ENCODE assay signal across 11 mouse cellular contexts in genomic region chr3:84021217-84022200, GRCm38 (mm10). TPM values are rescaled to one million over a fixed set of nuclear protein-coding genes. Genes with fewer than 3 reads are reported as not detected.
A peak's percentile ranks its signal among the peaks of the same experiment; 100 is the strongest.
DNase-seq lines count a peak whose midpoint lies in the region; ATAC-seq and TF ChIP-seq lines count a peak whose summit lies in the region.
"Had no signal": no experiment of that assay in that cellular context is flagged by ENCODE, and none has a peak within 500 bp of the region (broad histone marks: within the 10 kb centered on the region; RNA-seq: fewer than 3 reads in every experiment).

No protein-coding gene starts in this region.

- no peak overlapping the region for H3K9ac ChIP-seq in midbrain, postnatal 0 days (replicated peaks; ENCODE audit: low read length, poor library complexity, severe bottlenecking)
- no peak overlapping the region for H3K9ac ChIP-seq in intestine, embryonic 14.5 days (ENCODE audit: low read length)
- H3K9ac ChIP-seq: embryonic facial prominence, embryonic 13.5 days had no signal

- H3K27me3 ChIP-seq in midbrain, postnatal 0 days (ENCODE audit: insufficient read depth, low read length), result no peaks in the 10 kb centered on the region
- no peaks in the 10 kb centered on the region for H3K27me3 ChIP-seq in midbrain, embryonic 10.5 days (ENCODE audit: low read depth, poor library complexity, severe bottlenecking)
- H3K27me3 ChIP-seq in intestine, embryonic 14.5 days (replicated peaks; ENCODE audit: control insufficient read depth, insufficient read depth, low read length), result no peaks in the 10 kb centered on the region
- H3K27me3 ChIP-seq: embryonic facial prominence, embryonic 13.5 days had no signal

- no peaks in the 10 kb centered on the region for H3K9me3 ChIP-seq in midbrain, postnatal 0 days (ENCODE audit: low read length)
- no peaks in the 10 kb centered on the region for H3K9me3 ChIP-seq in midbrain, embryonic 10.5 days (replicated peaks)
- H3K9me3 ChIP-seq in intestine, embryonic 14.5 days (ENCODE audit: control insufficient read depth, low read length), result no peaks in the 10 kb centered on the region
- H3K9me3 ChIP-seq: embryonic facial prominence, embryonic 13.5 days had no signal

- no peak overlapping the region for H3K4me3 ChIP-seq in midbrain, postnatal 0 days (ENCODE audit: low read depth, low read length)
- no peak overlapping the region for H3K4me3 ChIP-seq in midbrain, embryonic 10.5 days
- no peak overlapping the region for H3K4me3 ChIP-seq in bone marrow macrophage, adult 2 months (ENCODE audit: insufficient read depth, low read length)
- H3K4me3 ChIP-seq in intestine, embryonic 14.5 days (ENCODE audit: low read depth, low read length), result no peak overlapping the region
- H3K4me3 ChIP-seq: embryonic facial prominence, embryonic 13.5 days had no signal

- no peak for TF ChIP-seq CTCF in midbrain, postnatal 0 days (IDR thresholded peaks at IDR 0.05)
- no peak for TF ChIP-seq CTCF in bone marrow macrophage, adult 2 months (IDR thresholded peaks at IDR 0.05; ENCODE audit: low read depth, low read length)

- WGBS in midbrain, postnatal 0 days, result 67% methylated on average over 8 of the region's 8 CpGs
- 81% methylated on average over 8 of the region's 8 CpGs for WGBS in midbrain, embryonic 10.5 days
- WGBS in intestine, embryonic 14.5 days, result 58% methylated on average over 8 of the region's 8 CpGs

- no peak overlapping the region for H3K4me2 ChIP-seq in midbrain, postnatal 0 days (ENCODE audit: low read depth, low read length, poor library complexity, severe bottlenecking)
- H3K4me2 ChIP-seq in intestine, embryonic 14.5 days (ENCODE audit: low read length), result no peak overlapping the region
- H3K4me2 ChIP-seq: embryonic facial prominence, embryonic 13.5 days had no signal

- H3K36me3 ChIP-seq in midbrain, postnatal 0 days (ENCODE audit: insufficient read depth, low read length), result no peaks in the 10 kb centered on the region; the same call in 1 of the 2 replicates
- H3K36me3 ChIP-seq in midbrain, embryonic 10.5 days, result peaks cover 39% of the 10 kb centered on the region
- H3K36me3 ChIP-seq in intestine, embryonic 14.5 days (ENCODE audit: control insufficient read depth, insufficient read depth, low read length), result 0 out of 2 replicates have a peak, but pooled peaks cover 5% of the 10 kb centered on the region

- no peak overlapping the region for H3K27ac ChIP-seq in midbrain, postnatal 0 days (ENCODE audit: low read depth, low read length)
- no peak overlapping the region for H3K27ac ChIP-seq in midbrain, embryonic 10.5 days (replicated peaks)
- 0 out of 2 replicates have a peak overlapping the region, but pooled peaks have one; percentile 56 for H3K27ac ChIP-seq in bone marrow macrophage, adult 2 months (ENCODE audit: insufficient read depth, low read depth, low read length)
- H3K27ac ChIP-seq in intestine, embryonic 14.5 days (ENCODE audit: low read depth), result 0 out of 2 replicates have a peak overlapping the region, but pooled peaks have one; percentile 18

- TF ChIP-seq POLR2A in bone marrow macrophage, adult 2 months (IDR thresholded peaks at IDR 0.05; ENCODE audit: borderline replicate concordance, low read depth, low read length), result no peak

- peak; percentile 26 for DNase-seq in midbrain, postnatal 0 days (ENCODE audit: low spot score)
- DNase-seq in midbrain, embryonic 10.5 days (ENCODE audit: low spot score), result no peak
- DNase-seq in intestine, embryonic 14.5 days (ENCODE audit: low spot score), result no peak
- no peak for DNase-seq in right cerebral cortex, postnatal 25 days
- DNase-seq in right cerebral cortex, postnatal 14 days, result no peak
- no peak for DNase-seq in layer of hippocampus, adult 8-10 months (ENCODE audit: low spot score in 2 of 2)
- DNase-seq: cerebellum, adult 11 months had no signal

- ATAC-seq in midbrain, postnatal 0 days (ENCODE audit: low FRiP score), result no peak
- ATAC-seq in intestine, embryonic 14.5 days (replicated peaks; ENCODE audit: low FRiP score, low TSS enrichment, low read depth), result peak; percentile 44; the same call in 1 of the 2 replicates
- ATAC-seq in megakaryocyte progenitor cell, adult 5-6 weeks (replicated peaks; ENCODE audit: poor library complexity), result peak; percentile 26; the same call in 1 of the 2 replicates
- ATAC-seq: midbrain, embryonic 16.5 days had no signal

- peaks cover 10% of the 10 kb centered on the region; the same call in 1 of the 2 replicates for H3K4me1 ChIP-seq in midbrain, postnatal 0 days (ENCODE audit: insufficient read depth, low read length)
- H3K4me1 ChIP-seq in midbrain, embryonic 10.5 days, result peaks cover 46% of the 10 kb centered on the region
- H3K4me1 ChIP-seq in bone marrow macrophage, adult 2 months (ENCODE audit: control insufficient read depth, insufficient read depth, low read length), result peaks cover 24% of the 10 kb centered on the region
- H3K4me1 ChIP-seq in intestine, embryonic 14.5 days (replicated peaks; ENCODE audit: control insufficient read depth, insufficient read depth, low read length), result peaks cover 23% of the 10 kb centered on the region

RNA-seq across cellular contexts. Expression of gene Tmem131l, which starts 18.5 kb away (rescaled TPM):
- 37.3 and 37.7 TPM in 2 replicates for total RNA-seq in midbrain, postnatal 0 days (2014; rRNA removed)
- polyA plus RNA-seq in midbrain, postnatal 0 days (2015; fragmentation: Nextera tagmentation; extraction: Ambion mirVana), result 16.1 and 22.5 TPM in 2 replicates
- polyA plus RNA-seq in midbrain, embryonic 10.5 days (2016; fragmentation: Nextera tagmentation; extraction: Ambion mirVana), result 59.4 and 68.0 TPM in 2 replicates
- polyA plus RNA-seq in bone marrow macrophage, adult 2 months (2012; ENCODE audit: insufficient read depth, insufficient read length, missing spikeins), result 49.9 and 57.5 TPM in 2 replicates
- 49.9 and 52.8 TPM in 2 replicates for polyA plus RNA-seq in intestine, embryonic 14.5 days (2014; fragmentation: Nextera tagmentation; extraction: Ambion mirVana)
- 61.4 and 62.0 TPM in 2 replicates for total RNA-seq in megakaryocyte progenitor cell, adult 5-6 weeks (2015)
- total RNA-seq in megakaryocyte progenitor cell, adult 5-6 weeks (2017), result 28.3 and 34.7 TPM in 2 replicates
- total RNA-seq in layer of hippocampus, adult 8-10 months (2022), result 10 to 100 TPM; 22.9 to 42.8 (median 31.5) TPM

Comparison
In these comparisons a context has a peak if more than half of its experiments do, and no peak if none do; other contexts are left out.
1. H3K27ac ChIP-seq: peak in bone marrow macrophage, adult 2 months (single experiment) and intestine, embryonic 14.5 days (single experiment); none in midbrain, postnatal 0 days (single experiment) and midbrain, embryonic 10.5 days (single experiment).